Mouse (Mus musculus): ENCODE data around the gene Cxcr5. TPM values are rescaled to one million over a fixed set of nuclear protein-coding genes. Genes with fewer than 3 reads are reported as not detected.

Gene Cxcr5
- total and polyA plus RNA-seq, 2 experiments from 2014 or later, result not detected

DNA sequence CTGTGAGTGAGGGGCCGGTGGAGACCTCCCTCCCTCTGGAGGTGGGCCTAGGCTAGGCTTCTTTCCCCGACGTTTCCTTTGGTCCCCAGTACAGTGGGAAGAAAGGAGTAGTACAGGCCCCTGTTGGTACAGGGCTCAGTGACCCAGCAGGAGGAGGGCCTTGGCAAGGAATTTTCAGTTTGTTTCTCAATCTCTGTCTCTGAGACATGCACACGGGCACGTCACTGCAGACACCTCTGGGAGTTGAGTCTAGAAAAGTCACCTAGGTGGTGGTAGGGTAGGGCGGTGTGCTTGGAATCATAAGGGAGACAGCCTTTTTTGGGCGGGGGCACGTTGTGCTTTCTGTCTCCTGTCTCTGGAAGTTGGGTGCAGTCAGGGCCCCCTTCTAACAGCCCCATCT, 73.3 kb downstream of the Cxcr5 start:
- Histone ChIP-seq H3K27me3 (ENCODE audit: insufficient read depth, low read length) (no peaks in the 10 kb centered on the region), H3K4me1 (ENCODE audit: insufficient read depth) (peaks cover 51% of the 10 kb centered on the region), H3K4me3 (ENCODE audit: low read depth, low read length) (no peak overlapping the region), H3K27ac (ENCODE audit: low read depth, low read length) (peak overlapping the region; percentile 66), H3K9me3 (ENCODE audit: low read length) (no peaks in the 10 kb centered on the region), H3K36me3 (ENCODE audit: insufficient read depth) (0 out of 2 replicates have a peak, but pooled peaks cover 3% of the 10 kb centered on the region), H3K9ac (no peak overlapping the region), H3K4me2 (ENCODE audit: low read depth) (peak overlapping the region; percentile 93)
- ATAC-seq, result no peak
- no peak for DNase-seq
- TF ChIP-seq CTCF (IDR thresholded peaks at IDR 0.05; ENCODE audit: low read depth), result no peak
- WGBS, result 8% methylated on average over 8 of the region's 8 CpGs

DNA sequence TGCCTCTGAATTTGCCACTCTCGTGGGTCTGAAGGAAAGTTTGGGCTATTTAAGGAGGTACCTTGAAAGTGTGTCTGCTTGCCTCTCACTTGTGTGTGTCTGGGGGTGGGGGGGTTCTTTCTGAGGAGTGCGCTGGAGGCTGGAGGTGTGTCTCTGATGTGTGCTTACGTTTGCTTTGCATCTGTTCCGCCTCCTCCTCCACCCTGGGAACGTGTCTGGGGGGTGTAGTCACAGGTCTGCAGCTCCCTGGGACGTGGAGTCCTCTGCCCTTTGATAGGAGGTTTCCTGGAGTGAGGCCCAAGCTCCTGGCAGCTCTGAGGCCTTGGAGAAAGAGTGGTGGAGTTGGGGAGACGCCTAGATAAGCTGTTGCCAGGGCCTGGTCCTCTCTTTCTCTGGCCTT, 74.2 kb downstream of the Cxcr5 start:
- H3K4me1 ChIP-seq (ENCODE audit: insufficient read depth), result peaks cover 51% of the 10 kb centered on the region
- H3K4me3 ChIP-seq (ENCODE audit: low read depth, low read length), result 0 out of 2 replicates have a peak overlapping the region, but pooled peaks have one; percentile 3
- WGBS, result 7% methylated on average over 7 of the region's 7 CpGs
- DNase-seq (no peak), ATAC-seq (no peak)
- TF ChIP-seq CTCF (IDR thresholded peaks at IDR 0.05; ENCODE audit: low read depth), result no peak
- peak overlapping the region; percentile 93 for H3K4me2 ChIP-seq (ENCODE audit: low read depth)
- no peaks in the 10 kb centered on the region for H3K9me3 ChIP-seq (ENCODE audit: low read length)
- H3K27ac ChIP-seq (ENCODE audit: low read depth, low read length), result peak overlapping the region; percentile 66
- 0 out of 2 replicates have a peak, but pooled peaks cover 3% of the 10 kb centered on the region for H3K36me3 ChIP-seq (ENCODE audit: insufficient read depth)
- H3K9ac ChIP-seq, result 0 out of 2 replicates have a peak overlapping the region, but pooled peaks have one; percentile 10
- H3K27me3 ChIP-seq (ENCODE audit: insufficient read depth, low read length), result no peaks in the 10 kb centered on the region

DNA sequence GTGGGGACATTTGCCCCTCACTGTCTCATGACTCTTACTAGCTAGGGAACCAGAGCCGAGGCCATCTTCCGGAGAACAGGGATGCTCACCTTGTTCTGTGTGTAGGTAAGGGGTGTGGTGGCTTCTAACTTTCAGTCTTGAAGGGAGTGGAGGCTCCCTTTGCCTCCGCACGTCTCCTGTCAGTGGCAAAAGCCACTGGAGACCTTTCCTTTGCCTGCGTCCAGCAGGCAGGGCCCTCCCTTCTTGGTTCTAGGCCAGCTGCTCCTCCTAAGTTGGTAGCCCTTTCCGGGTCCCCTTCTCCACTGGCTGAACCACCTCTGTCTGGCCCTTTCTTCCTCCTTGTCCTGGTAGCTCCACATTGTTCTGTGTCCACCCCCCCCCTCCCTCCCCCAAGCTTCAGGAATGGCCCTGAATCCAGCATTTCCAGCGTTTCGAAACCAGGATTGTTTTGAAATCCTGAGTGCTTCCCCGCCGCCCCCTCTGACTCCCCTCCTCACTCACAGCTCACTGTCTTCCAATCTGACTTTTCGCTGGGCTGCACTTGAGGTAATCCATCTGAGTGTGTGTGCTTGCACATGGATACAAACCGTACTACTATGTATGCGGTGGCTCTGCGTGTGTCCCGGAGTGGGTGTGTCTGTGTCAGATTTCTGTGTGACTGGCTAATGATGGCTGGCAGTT, 74.8 kb downstream of the Cxcr5 start:
- Histone ChIP-seq H3K4me1 (ENCODE audit: insufficient read depth) (peaks cover 51% of the 10 kb centered on the region), H3K4me3 (ENCODE audit: low read depth, low read length) (peak overlapping the region; percentile 22), H3K4me2 (ENCODE audit: low read depth) (peak overlapping the region; percentile 93), H3K9ac (no peak overlapping the region), H3K27me3 (ENCODE audit: insufficient read depth, low read length) (no peaks in the 10 kb centered on the region), H3K9me3 (ENCODE audit: low read length) (no peaks in the 10 kb centered on the region), H3K27ac (ENCODE audit: low read depth, low read length) (0 out of 2 replicates have a peak overlapping the region, but pooled peaks have one; percentile 66), H3K36me3 (ENCODE audit: insufficient read depth) (0 out of 2 replicates have a peak, but pooled peaks cover 3% of the 10 kb centered on the region)
- TF ChIP-seq CTCF (IDR thresholded peaks at IDR 0.05; ENCODE audit: low read depth), result no peak
- 9% methylated on average over 15 of the region's 15 CpGs for WGBS
- DNase-seq (no peak), ATAC-seq (no peak)

DNA sequence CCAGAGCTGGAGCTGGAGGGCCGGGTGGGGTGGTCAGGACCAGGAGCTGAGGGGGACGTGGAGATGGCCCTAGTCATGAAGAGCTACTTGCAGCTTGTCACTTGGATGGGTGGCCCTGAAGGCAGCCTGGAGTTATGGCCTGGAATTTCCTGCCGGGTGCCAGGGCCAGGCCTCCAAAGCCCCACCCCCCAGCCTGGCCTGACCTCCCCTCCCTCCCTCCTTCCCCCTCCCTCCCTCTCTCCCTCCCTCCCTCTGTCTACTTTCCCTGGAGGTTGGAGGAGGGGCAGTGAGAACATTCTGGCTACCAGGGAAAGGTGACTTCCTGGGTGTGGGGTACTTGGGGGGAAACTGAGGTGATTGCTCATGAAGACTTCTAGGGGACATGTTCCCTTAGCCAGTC, 75.3 kb downstream of the Cxcr5 start:
- WGBS, result 8% methylated on average over 3 of the region's 3 CpGs
- H3K27ac ChIP-seq (ENCODE audit: low read depth, low read length), result no peak overlapping the region
- no peak for DNase-seq
- H3K27me3 ChIP-seq (ENCODE audit: insufficient read depth, low read length), result no peaks in the 10 kb centered on the region
- H3K4me3 ChIP-seq (ENCODE audit: low read depth, low read length), result peak overlapping the region; percentile 22; the same call in 1 of the 2 replicates
- H3K9me3 ChIP-seq (ENCODE audit: low read length), result no peaks in the 10 kb centered on the region
- H3K4me1 ChIP-seq (ENCODE audit: insufficient read depth), result peaks cover 51% of the 10 kb centered on the region
- no peak overlapping the region for H3K9ac ChIP-seq
- peak overlapping the region; percentile 93 for H3K4me2 ChIP-seq (ENCODE audit: low read depth)
- no peak for TF ChIP-seq CTCF (IDR thresholded peaks at IDR 0.05; ENCODE audit: low read depth)
- 0 out of 2 replicates have a peak, but pooled peaks cover under 1% of the 10 kb centered on the region for H3K36me3 ChIP-seq (ENCODE audit: insufficient read depth)
- ATAC-seq, result no peak

DNA sequence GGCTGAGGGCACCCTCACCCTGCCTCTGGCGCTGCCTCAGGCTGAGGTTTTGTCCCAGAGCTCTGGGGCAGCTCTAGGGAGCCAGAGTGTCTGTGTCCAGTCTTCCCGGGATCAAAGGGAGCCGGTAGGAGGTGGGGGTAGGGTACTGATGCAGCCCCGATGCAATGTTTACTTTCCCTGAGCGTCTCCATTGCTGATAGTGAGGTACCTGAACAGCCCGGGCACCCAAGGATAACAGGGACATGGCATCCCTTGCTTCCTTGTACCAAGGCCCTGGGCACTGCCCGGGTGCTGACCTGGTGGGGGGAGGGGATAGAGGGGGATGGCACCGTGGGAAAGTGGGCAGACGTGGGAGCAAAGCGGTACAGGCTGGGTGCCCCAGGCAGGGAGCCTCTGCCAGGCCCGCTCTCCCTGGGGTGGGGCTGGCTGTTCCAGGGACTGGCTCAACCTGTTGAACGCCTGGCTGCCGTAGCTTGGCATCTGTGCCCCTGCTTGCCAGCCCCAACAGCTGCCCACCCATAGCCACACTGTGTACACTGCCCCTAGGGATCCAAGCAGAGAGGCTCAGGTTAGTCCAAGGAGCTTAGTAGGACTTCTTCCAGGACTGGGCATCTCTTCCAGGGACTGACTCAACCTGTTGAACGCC, 76.0 kb downstream of the Cxcr5 start:
- H3K4me3 ChIP-seq (ENCODE audit: low read depth, low read length), result peak overlapping the region; percentile 95
- ATAC-seq (no peak), DNase-seq (no peak)
- H3K36me3 ChIP-seq (ENCODE audit: insufficient read depth), result no peaks in the 10 kb centered on the region
- WGBS, result 17% methylated on average over 14 of the region's 14 CpGs
- H3K9me3 ChIP-seq (ENCODE audit: low read length), result no peaks in the 10 kb centered on the region
- H3K27ac ChIP-seq (ENCODE audit: low read depth, low read length), result no peak overlapping the region
- peak overlapping the region; percentile 39 for H3K9ac ChIP-seq
- no peak; the same call in 1 of the 2 replicates for TF ChIP-seq CTCF (IDR thresholded peaks at IDR 0.05; ENCODE audit: low read depth)
- peaks cover 51% of the 10 kb centered on the region for H3K4me1 ChIP-seq (ENCODE audit: insufficient read depth)
- H3K27me3 ChIP-seq (ENCODE audit: insufficient read depth, low read length), result no peaks in the 10 kb centered on the region
- peak overlapping the region; percentile 93 for H3K4me2 ChIP-seq (ENCODE audit: low read depth)

DNA sequence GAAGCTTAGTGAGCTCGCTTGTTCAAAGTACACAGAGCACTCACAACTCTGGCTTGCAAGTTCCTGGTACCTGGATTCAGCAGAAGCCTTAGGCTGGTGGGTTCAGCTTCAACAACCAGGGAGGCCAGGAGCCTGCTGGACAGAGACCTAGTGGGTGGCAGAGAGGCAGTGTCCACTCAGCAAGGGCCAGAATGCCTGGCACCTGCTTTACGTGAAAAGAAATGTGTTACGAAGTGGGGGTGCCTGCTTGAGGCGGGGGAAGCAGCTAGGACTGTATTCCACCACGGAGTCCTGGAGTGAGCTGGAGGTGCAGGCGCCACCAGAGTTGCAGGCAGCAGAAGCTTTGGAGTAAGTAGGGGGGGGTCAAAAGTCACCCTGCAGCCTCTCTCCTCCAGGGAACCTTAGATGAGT, 76.6 kb downstream of the Cxcr5 start:
- WGBS, result 26% methylated on average over 6 of the region's 6 CpGs
- H3K9me3 ChIP-seq (ENCODE audit: low read length), result no peaks in the 10 kb centered on the region
- TF ChIP-seq CTCF (IDR thresholded peaks at IDR 0.05; ENCODE audit: low read depth), result no peak
- peak overlapping the region; percentile 93 for H3K4me2 ChIP-seq (ENCODE audit: low read depth)
- peaks cover 54% of the 10 kb centered on the region for H3K4me1 ChIP-seq (ENCODE audit: insufficient read depth)
- H3K27me3 ChIP-seq (ENCODE audit: insufficient read depth, low read length), result no peaks in the 10 kb centered on the region
- H3K36me3 ChIP-seq (ENCODE audit: insufficient read depth), result no peaks in the 10 kb centered on the region
- peak overlapping the region; percentile 95 for H3K4me3 ChIP-seq (ENCODE audit: low read depth, low read length)
- H3K9ac ChIP-seq, result peak overlapping the region; percentile 39
- DNase-seq (no peak), ATAC-seq (no peak)
- no peak overlapping the region for H3K27ac ChIP-seq (ENCODE audit: low read depth, low read length)

Data from forebrain, postnatal 0 days (tissue).